Mouse (Mus musculus) adrenal gland, postnatal 36 days (tissue): Measurements from ENCODE around the gene Kl. TPM values are rescaled to one million over a fixed set of nuclear protein-coding genes. Genes with fewer than 3 reads are reported as not detected.

Experiments used
- DNase-seq, 2 experiments: peaks; one replicate each; pipeline ENCODE4 v3.0.0; 2021; ENCODE audit warnings: mixed read lengths in 1 of 2
- total RNA-seq, 2 experiments: library from RNA; stranded (reverse); gene quantifications; 2 replicates each; pipeline ENCODE4 v1.2.3; 2021

Gene Kl
- total RNA-seq, 2 experiments from 2014 or later, result 0.10 to 0.13 TPM

DNA sequence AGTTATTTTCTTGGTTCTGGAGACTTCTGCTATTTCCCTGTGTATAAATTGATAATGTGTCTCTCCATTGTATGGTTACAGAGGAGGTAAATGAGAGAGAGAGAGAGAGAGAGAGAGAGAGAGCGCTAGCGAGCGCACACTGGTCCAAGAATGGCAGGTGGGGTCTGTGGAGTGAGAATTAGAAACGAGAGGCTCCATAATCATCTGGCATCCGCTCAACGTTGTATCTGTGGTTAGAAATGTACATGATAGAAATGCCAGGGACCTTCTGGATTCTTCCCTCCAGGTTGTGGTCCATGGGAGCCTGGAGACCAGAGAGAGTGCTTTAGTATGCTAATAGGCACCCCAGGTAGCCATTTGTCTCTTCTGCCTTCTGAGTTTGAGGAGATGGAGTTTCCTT is 76.5 kb downstream of the Kl start:
- DNase-seq, result no peak

DNA sequence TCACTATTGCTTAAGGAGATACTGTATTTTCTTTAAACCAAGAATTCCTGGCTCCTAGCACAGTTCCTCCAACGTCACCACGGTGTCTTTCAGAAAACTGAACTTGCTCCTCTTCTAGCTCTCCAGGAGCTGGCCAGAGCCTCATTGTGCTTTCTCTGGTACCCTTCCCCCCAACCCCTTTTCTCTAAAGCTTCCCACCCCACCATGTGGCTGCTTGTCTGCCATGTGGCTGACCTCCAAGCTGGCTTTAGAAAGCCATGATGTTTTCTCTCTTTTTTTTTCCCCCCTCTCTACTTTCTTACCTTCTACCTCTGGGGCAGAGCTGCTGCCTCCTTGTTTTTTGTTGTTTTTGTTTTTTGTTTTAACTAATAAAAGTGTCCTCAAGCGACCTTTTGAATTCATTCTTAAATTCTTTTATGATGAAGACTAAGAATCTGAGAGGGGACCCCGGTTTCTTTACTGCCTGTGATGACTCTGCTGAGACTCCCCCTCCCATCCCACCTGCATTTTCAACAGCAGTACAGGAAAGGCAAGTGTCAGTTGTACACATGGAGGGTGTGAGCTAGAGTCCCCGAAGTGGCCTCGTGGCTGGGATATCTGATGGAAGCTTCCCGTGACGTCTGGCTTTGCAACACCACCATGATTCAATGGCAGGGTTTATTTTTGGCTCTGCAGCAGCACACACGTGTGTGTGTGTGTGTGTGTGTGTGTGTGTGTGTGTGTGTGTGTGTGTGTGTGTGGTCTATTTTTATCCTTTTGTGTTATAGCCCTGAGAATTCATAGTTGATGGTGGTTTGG is 82.5 kb downstream of the Kl start:
- DNase-seq, result no peak

- DNase-seq, result no peak
Measured at GRCm38 (mm10) chr5:151037871-151038270, 85.5 kb downstream of the Kl start.

GRCm38 (mm10) chr5:151042911-151043310 is 90.5 kb downstream of the Kl start:
- DNase-seq, result no peak
